In genomic region chr16:89487852-89488251, GRCm38 (mm10) we compare ENCODE assay signal across 26 mouse cellular contexts. TPM values are rescaled to one million over a fixed set of nuclear protein-coding genes. Genes with fewer than 3 reads are reported as not detected.
"Had no signal": no experiment of that assay in that cellular context is flagged by ENCODE, and none has a peak within 500 bp of the region (broad histone marks: within the 10 kb centered on the region; RNA-seq: fewer than 3 reads in every experiment).

Gene Krtap8-1 (minus strand): TSS chr16:89487952.

- H3K4me2 ChIP-seq: neural tube, embryonic 12.5 days; neural tube, embryonic 13.5 days; neural tube, embryonic 15.5 days; stomach, embryonic 15.5 days had no signal

- H3K9me3 ChIP-seq: neural tube, embryonic 12.5 days; neural tube, embryonic 13.5 days; neural tube, embryonic 15.5 days; stomach, embryonic 15.5 days had no signal

- H3K4me1 ChIP-seq: neural tube, embryonic 12.5 days; neural tube, embryonic 13.5 days; neural tube, embryonic 15.5 days; stomach, embryonic 15.5 days had no signal

- DNase-seq: right cerebral cortex, adult 18-20 months; right cerebral cortex, postnatal 14 days; right cerebral cortex, postnatal 25 days; right cerebral cortex, postnatal 4 days; spleen, adult 18-20 months; thymus, adult 18-20 months; thymus, adult 2 months; thymus, postnatal 14 days; thymus, postnatal 25 days; thymus, postnatal 36 days; thymus, postnatal 4 days had no signal

- H3K36me3 ChIP-seq: neural tube, embryonic 12.5 days; neural tube, embryonic 13.5 days; neural tube, embryonic 15.5 days; stomach, embryonic 15.5 days had no signal

- H3K27me3 ChIP-seq: neural tube, embryonic 12.5 days; neural tube, embryonic 13.5 days; neural tube, embryonic 15.5 days; stomach, embryonic 15.5 days had no signal

- H3K27ac ChIP-seq: neural tube, embryonic 12.5 days; neural tube, embryonic 13.5 days; neural tube, embryonic 15.5 days; stomach, embryonic 15.5 days; stomach, postnatal 0 days had no signal

- H3K4me3 ChIP-seq: neural tube, embryonic 12.5 days; neural tube, embryonic 13.5 days; neural tube, embryonic 15.5 days; stomach, embryonic 15.5 days had no signal

- H3K9ac ChIP-seq: neural tube, embryonic 12.5 days; neural tube, embryonic 13.5 days; neural tube, embryonic 15.5 days; stomach, embryonic 15.5 days had no signal

RNA-seq across cellular contexts. Expression of gene Krtap8-1, which starts in this region (rescaled TPM):
- total RNA-seq: neutrophil, adult 5-6 weeks had no signal
- polyA plus RNA-seq: neural tube, embryonic 11.5 days; neural tube, embryonic 12.5 days; neural tube, embryonic 13.5 days; neural tube, embryonic 14.5 days; neural tube, embryonic 15.5 days; small intestine, adult 2 months; spleen, adult 2 months; stomach, embryonic 14.5 days; stomach, embryonic 15.5 days; stomach, embryonic 16.5 days; stomach, postnatal 0 days; testis, adult 2 months; thymus, adult 2 months; thymus, postnatal 0 days; urinary bladder, adult 2 months had no signal
